Mouse (Mus musculus): ENCODE results near the gene Vkorc1l1.
"Not testable (repeated sequence)": the region's sequence is repeated elsewhere in the genome, so short reads cannot be mapped to it uniquely, and the experiment has no call there.

The Vkorc1l1 gene

GRCm38 (mm10) chr5:129941495-129942045 lies at the start of gene Vkorc1l1:
Gene Vkorc1l1 (plus strand): TSS chr5:129941970.
- peak; percentile 95 to 98 for DNase-seq (ENCODE audit: low spot score in 2 of 2)

GRCm38 (mm10) chr5:129895198-129896088 lies 46.3 kb upstream of the Vkorc1l1 start, which contains the start of gene Zbed5:
Gene Zbed5 (plus strand): TSS chr5:129895723.
- DNase-seq (ENCODE audit: low spot score in 2 of 2), result peak; percentile 56 to 83

- no peak for DNase-seq (ENCODE audit: low spot score in 2 of 2)
These were observed 43.3 kb upstream of the Vkorc1l1 start, which contains the start of gene Phkg1 for GRCm38 (mm10) chr5:129898449-129898848. Gene Phkg1 (minus strand): TSS chr5:129898549.

GRCm38 (mm10) chr5:129907775-129908174 lies 34.0 kb upstream of the Vkorc1l1 start:
- no peak for DNase-seq (ENCODE audit: low spot score in 2 of 2)

GRCm38 (mm10) chr5:129908242-129908965 lies 33.4 kb upstream of the Vkorc1l1 start, which contains the start of gene Nupr1l:
Gene Nupr1l (plus strand): TSS chr5:129908540.
- DNase-seq (ENCODE audit: low spot score in 2 of 2), result peak; percentile 75 to 88

GRCm38 (mm10) chr5:129909147-129909546 lies 32.6 kb upstream of the Vkorc1l1 start:
- DNase-seq (ENCODE audit: low spot score in 2 of 2), result no peak

GRCm38 (mm10) chr5:129909591-129909990 lies 32.2 kb upstream of the Vkorc1l1 start:
- no peak for DNase-seq (ENCODE audit: low spot score in 2 of 2)

- peak in 1 of 2 experiments; percentile 12 for DNase-seq (ENCODE audit: low spot score in 2 of 2)
These were observed 27.7 kb upstream of the Vkorc1l1 start for GRCm38 (mm10) chr5:129914024-129914423.

- not testable (repeated sequence) for DNase-seq (ENCODE audit: low spot score in 2 of 2)
These were observed 26.3 kb upstream of the Vkorc1l1 start for GRCm38 (mm10) chr5:129915491-129915890.

GRCm38 (mm10) chr5:129918065-129918651 lies 23.6 kb upstream of the Vkorc1l1 start:
- DNase-seq (ENCODE audit: low spot score in 2 of 2), result no peak

- DNase-seq (ENCODE audit: low spot score in 2 of 2), result no peak
These were observed 23.0 kb upstream of the Vkorc1l1 start for GRCm38 (mm10) chr5:129918752-129919151.

- DNase-seq (ENCODE audit: low spot score in 2 of 2), result no peak
These were observed 22.4 kb upstream of the Vkorc1l1 start for GRCm38 (mm10) chr5:129919320-129919719.

GRCm38 (mm10) chr5:129921972-129922371 lies 19.8 kb upstream of the Vkorc1l1 start:
- no peak for DNase-seq (ENCODE audit: low spot score in 2 of 2)

- no peak for DNase-seq (ENCODE audit: low spot score in 2 of 2)
These were observed 16.8 kb upstream of the Vkorc1l1 start for GRCm38 (mm10) chr5:129924820-129925452.

- no peak for DNase-seq (ENCODE audit: low spot score in 2 of 2)
These were observed 15.8 kb upstream of the Vkorc1l1 start for GRCm38 (mm10) chr5:129925933-129926332.

GRCm38 (mm10) chr5:129929924-129930855 lies 11.6 kb upstream of the Vkorc1l1 start:
- DNase-seq (ENCODE audit: low spot score in 2 of 2), result no peak

GRCm38 (mm10) chr5:129936941-129937340 lies 4.8 kb upstream of the Vkorc1l1 start:
- DNase-seq (ENCODE audit: low spot score in 2 of 2), result no peak

- DNase-seq (ENCODE audit: low spot score in 2 of 2), result no peak
These were observed 1.5 kb upstream of the Vkorc1l1 start for GRCm38 (mm10) chr5:129940281-129940680.

GRCm38 (mm10) chr5:129940736-129941494 lies 855 bp upstream of the Vkorc1l1 start:
- DNase-seq (ENCODE audit: low spot score in 2 of 2), result no peak

All from cerebellum, postnatal 4 days (tissue).